Mouse (Mus musculus) midbrain, postnatal 0 days (tissue): ENCODE data around the gene Zfp760. TPM values are rescaled to one million over a fixed set of nuclear protein-coding genes. Genes with fewer than 3 reads are reported as not detected.

Experiments
- ATAC-seq: fragments of 200-750 bp; cut with Nextera tagmentation; 2 replicates; pipeline ENCODE4 v1.8.0; 2017; ENCODE audit warnings: moderate number of reproducible peaks, mild to moderate bottlenecking, moderate TSS enrichment, moderate library complexity; ENCODE audit not compliant: low FRiP score
- DNase-seq: peaks from one replicate; pipeline ENCODE4 v3.0.0-alpha.2; 2015; ENCODE audit warnings: low spot score
- H3K27ac ChIP-seq: fragments of 300-500 bp; sonication (generic); 2 replicates; pipeline ENCODE4 v1.5.1; 2014; ENCODE audit warnings: low read depth, mild to moderate bottlenecking, low read length, mixed read lengths
- H3K27me3 ChIP-seq: fragments of 300-500 bp; sonication (generic); 2 replicates; pipeline ENCODE4 v1.6.1; 2014; ENCODE audit warnings: low read length, control low read depth, mixed read lengths; ENCODE audit not compliant: insufficient read depth
- H3K36me3 ChIP-seq: fragments of 300-500 bp; sonication (generic); 2 replicates; pipeline ENCODE4 v1.6.1; 2014; ENCODE audit warnings: low read length, control low read depth, mixed read lengths; ENCODE audit not compliant: insufficient read depth
- H3K4me1 ChIP-seq: fragments of 300-500 bp; sonication (generic); 2 replicates; pipeline ENCODE4 v1.6.1; 2014; ENCODE audit warnings: mild to moderate bottlenecking, control low read depth, antibody characterized with exemption, low read length, mixed read lengths; ENCODE audit not compliant: insufficient read depth
- H3K4me2 ChIP-seq: fragments of 300-500 bp; sonication (generic); 2 replicates; pipeline ENCODE4 v1.6.1; 2014; ENCODE audit warnings: low read depth, mild to moderate bottlenecking, low read length, mixed read lengths; ENCODE audit not compliant: poor library complexity, severe bottlenecking
- H3K4me3 ChIP-seq: fragments of 300-500 bp; sonication (generic); 2 replicates; pipeline ENCODE4 v1.5.1; 2014; ENCODE audit warnings: low read depth, mild to moderate bottlenecking, low read length, moderate library complexity
- H3K9ac ChIP-seq: fragments of 300-500 bp; sonication (generic); replicated peaks from 2 replicates; pipeline ENCODE4 v1.6.1; 2014; ENCODE audit warnings: mild to moderate bottlenecking, low read length, moderate library complexity, mixed read lengths; ENCODE audit not compliant: poor library complexity, severe bottlenecking
- H3K9me3 ChIP-seq: fragments of 300-500 bp; sonication (generic); 2 replicates; pipeline ENCODE4 v1.6.1; 2016; ENCODE audit warnings: low read length, control low read depth
- CTCF ChIP-seq: IDR thresholded peaks from 2 replicates; pipeline ENCODE4 v1.5.1; 2016; ENCODE audit warnings: antibody characterized with exemption, mild to moderate bottlenecking
- WGBS: fragments of 180-500 bp; shearing (Covaris S2); extraction: QIAGEN DNeasy Blood & Tissue Kit; methylation state at CpG from one replicate; pipeline ENCODE4 v1.1.7; 2014; 5-methylcytosine and 5-hydroxymethylcytosine counted together
- polyA plus RNA-seq: library from polyadenylated mRNA; unstranded; fragments of >200 nt; fragmentation: Nextera tagmentation; extraction: Ambion mirVana; gene quantifications from 2 replicates; pipeline ENCODE4 v1.2.1, GENCODE M21; 2015
- total RNA-seq: library from RNA; depleted of rRNA; stranded (reverse); fragments of >200 nt; gene quantifications from 2 replicates; pipeline ENCODE4 v1.2.3, GENCODE M21; 2014; rRNA removed

Zfp760 gene
- total and polyA plus RNA-seq, 2 experiments from 2014 or later, result 3.9 to 6.8 TPM

- no peaks in the 10 kb centered on the region for H3K36me3 ChIP-seq
- peak; percentile 97 for ATAC-seq
- WGBS, result under 1% methylated on average over 27 of the region's 27 CpGs
Observed at GRCm38 (mm10) chr17:21733529-21734031, 26.0 kb downstream of the Zfp760 start.

GRCm38 (mm10) chr17:21752791-21753190, 45.2 kb downstream of the Zfp760 start:
- H3K4me1 ChIP-seq, result no peaks in the 10 kb centered on the region
- H3K27me3 ChIP-seq, result no peaks in the 10 kb centered on the region
- H3K9ac ChIP-seq, result no peak overlapping the region
- no peaks in the 10 kb centered on the region for H3K36me3 ChIP-seq
- DNase-seq (no peak), ATAC-seq (no peak)
- no peak for TF ChIP-seq CTCF
- H3K27ac ChIP-seq, result no peak overlapping the region
- H3K9me3 ChIP-seq, result no peaks in the 10 kb centered on the region
- WGBS, result 26% methylated on average over 2 of the region's 2 CpGs
- H3K4me2 ChIP-seq, result no peak overlapping the region
- no peak overlapping the region for H3K4me3 ChIP-seq

More at GRCm38 (mm10) chr17:21733529-21734031, 26.0 kb downstream of the Zfp760 start:
- no peaks in the 10 kb centered on the region for H3K9me3 ChIP-seq
- peak; percentile 74 for TF ChIP-seq CTCF
- H3K4me3 ChIP-seq, result peak overlapping the region; percentile 76
- DNase-seq, result peak; percentile 92
- peaks cover 5% of the 10 kb centered on the region; the same call in 1 of the 2 replicates for H3K4me1 ChIP-seq
- peak overlapping the region; percentile 83 for H3K9ac ChIP-seq
- peak overlapping the region; percentile 85 for H3K27ac ChIP-seq
- H3K27me3 ChIP-seq, result no peaks in the 10 kb centered on the region
- peak overlapping the region; percentile 61 for H3K4me2 ChIP-seq

DNA sequence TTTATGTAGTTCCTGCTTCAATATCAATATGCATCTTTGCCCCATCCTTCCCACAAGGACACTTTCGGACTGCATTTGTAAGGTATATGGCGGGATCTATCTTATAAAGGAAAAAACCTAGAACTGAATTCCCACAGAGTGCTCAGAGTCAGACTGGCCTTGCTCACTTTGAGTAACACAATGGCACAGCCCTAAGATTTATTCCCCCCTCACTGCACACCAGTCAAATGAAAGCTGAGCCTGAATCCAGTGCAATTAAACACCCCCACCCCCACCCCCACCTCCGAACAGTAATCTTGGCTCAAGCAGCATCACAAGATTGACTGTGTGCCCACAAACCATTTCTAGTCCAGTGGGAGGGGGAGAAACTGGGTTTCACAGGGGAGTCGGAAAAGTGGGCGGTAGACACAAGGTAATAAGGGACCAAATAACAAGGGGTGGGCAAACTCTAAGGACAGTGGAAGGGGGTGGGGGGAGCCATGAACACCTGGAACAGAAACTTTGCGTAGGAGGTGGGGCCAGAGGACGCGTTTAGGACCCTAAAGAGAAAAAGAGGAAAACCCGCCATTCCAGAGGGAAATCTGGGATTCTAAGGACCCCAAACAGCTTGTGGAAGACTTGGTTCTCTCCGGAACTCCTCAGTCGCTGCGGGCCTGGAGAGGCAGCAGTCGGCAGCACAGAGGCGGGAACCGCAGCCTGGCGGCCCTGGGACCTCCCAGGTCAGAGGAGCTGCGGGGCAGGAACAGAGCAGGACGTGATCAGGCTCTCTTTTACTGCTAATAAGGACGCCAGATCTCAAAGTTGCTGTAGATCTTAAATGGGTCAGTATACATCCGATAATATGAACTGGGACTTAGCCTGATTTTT, 46.0 kb downstream of the Zfp760 start:
- WGBS, result 12% methylated on average over 20 of the region's 20 CpGs
- no peaks in the 10 kb centered on the region for H3K27me3 ChIP-seq
- H3K27ac ChIP-seq, result no peak overlapping the region
- peak overlapping the region; percentile 23 for H3K4me3 ChIP-seq
- H3K9me3 ChIP-seq, result no peaks in the 10 kb centered on the region
- 0 out of 2 replicates have a peak, but pooled peaks have one; percentile 34 for ATAC-seq
- H3K36me3 ChIP-seq, result no peaks in the 10 kb centered on the region
- H3K4me1 ChIP-seq, result no peaks in the 10 kb centered on the region
- TF ChIP-seq CTCF, result no peak
- H3K4me2 ChIP-seq, result peak overlapping the region; percentile 53
- peak overlapping the region; percentile 48 for H3K9ac ChIP-seq
- peak; percentile 2 for DNase-seq

DNA sequence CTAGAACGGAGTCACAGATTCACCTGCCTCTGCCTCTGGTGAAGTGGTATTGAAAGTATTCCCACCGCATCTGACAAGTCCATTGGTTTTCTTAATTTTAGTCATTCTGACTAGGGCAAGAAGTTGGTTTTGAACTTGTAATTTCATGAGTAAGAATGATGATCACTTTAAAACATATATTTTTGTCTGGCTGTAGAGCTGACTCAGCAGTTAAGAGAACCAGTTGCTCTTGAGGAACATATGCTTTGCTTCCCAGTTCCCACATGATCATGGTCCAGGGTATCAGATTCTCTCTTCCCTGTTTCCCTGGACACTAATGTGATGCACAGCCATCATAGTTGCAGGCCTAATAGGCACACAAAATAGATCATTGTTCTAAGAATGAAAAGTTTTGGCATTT, 62.8 kb downstream of the Zfp760 start:
- WGBS, result 75% methylated on average over 2 of the region's 2 CpGs
- ATAC-seq (no peak), DNase-seq (no peak)
- Histone ChIP-seq H3K27me3 (no peaks in the 10 kb centered on the region), H3K4me1 (no peaks in the 10 kb centered on the region), H3K4me3 (no peak overlapping the region), H3K36me3 (no peaks in the 10 kb centered on the region), H3K9ac (no peak overlapping the region), H3K4me2 (no peak overlapping the region), H3K27ac (no peak overlapping the region), H3K9me3 (no peaks in the 10 kb centered on the region)
- TF ChIP-seq CTCF, result no peak

Other genes with a start within 250 kb of the Zfp760 start
- 1.5 and 5.4 TPM in 2 replicates for gene Zfp53, start 218.7 kb upstream of the Zfp760 start, total RNA-seq
- gene Zfp53, start 218.7 kb upstream of the Zfp760 start, polyA plus RNA-seq, result 8.9 and 10.5 TPM in 2 replicates
- gene Zfp52, start 172.2 kb upstream of the Zfp760 start, total RNA-seq, result 2.9 and 4.1 TPM in 2 replicates
- gene Zfp52, start 172.2 kb upstream of the Zfp760 start, polyA plus RNA-seq, result 1.9 and 2.1 TPM in 2 replicates
- gene Zfp948, start 140.7 kb upstream of the Zfp760 start, total RNA-seq, result 11.5 and 13.5 TPM in 2 replicates
- gene Zfp948, start 140.7 kb upstream of the Zfp760 start, polyA plus RNA-seq, result 15.7 and 18.5 TPM in 2 replicates
- 5.4 and 8.0 TPM in 2 replicates for gene Zfp983, start 57.1 kb upstream of the Zfp760 start, total RNA-seq
- 5.6 and 7.4 TPM in 2 replicates for gene Zfp983, start 57.1 kb upstream of the Zfp760 start, polyA plus RNA-seq
- not detected in 2 replicates for gene Gm10226, start 15.9 kb upstream of the Zfp760 start, total RNA-seq
- gene Gm10226, start 15.9 kb upstream of the Zfp760 start, polyA plus RNA-seq, result 7.2 and 7.7 TPM in 2 replicates
- 11.7 and 15.3 TPM in 2 replicates for gene Zfp229, start 23.1 kb downstream of the Zfp760 start, total RNA-seq
- gene Zfp229, start 23.1 kb downstream of the Zfp760 start, polyA plus RNA-seq, result 6.3 and 7.5 TPM in 2 replicates
- 0.76 and 1.2 TPM in 2 replicates for gene Zfp820, start 138.0 kb downstream of the Zfp760 start, total RNA-seq
- gene Zfp820, start 138.0 kb downstream of the Zfp760 start, polyA plus RNA-seq, result 1.0 and 1.1 TPM in 2 replicates
- 4.7 and 8.1 TPM in 2 replicates for gene Zfp995, start 202.2 kb downstream of the Zfp760 start, total RNA-seq
- 6.5 and 7.7 TPM in 2 replicates for gene Zfp995, start 202.2 kb downstream of the Zfp760 start, polyA plus RNA-seq